Mouse (Mus musculus) heart, embryonic 12.5 days (tissue): ENCODE results near the gene Spint5. TPM values are rescaled to one million over a fixed set of nuclear protein-coding genes. Genes with fewer than 3 reads are reported as not detected.
A peak's percentile ranks its signal among the peaks of the same experiment; 100 is the strongest.

ENCODE experiments used
- ATAC-seq: fragments of 200-750 bp; cut with Nextera tagmentation; 2 replicates; pipeline ENCODE4 v1.8.0; 2017; ENCODE audit warnings: moderate TSS enrichment, moderate library complexity; ENCODE audit not compliant: insufficient number of reproducible peaks, low FRiP score
- H3K27ac ChIP-seq: fragments of 300-500 bp; sonication (generic); 2 replicates; pipeline ENCODE4 v1.5.1; 2016; ENCODE audit warnings: mild to moderate bottlenecking, moderate library complexity; ENCODE audit not compliant: poor library complexity, severe bottlenecking
- H3K27me3 ChIP-seq: fragments of 300-500 bp; sonication (generic); replicated peaks from 2 replicates; pipeline ENCODE4 v1.6.1; 2016; ENCODE audit warnings: mild to moderate bottlenecking, moderate library complexity
- H3K36me3 ChIP-seq: fragments of 300-500 bp; sonication (generic); 2 replicates; pipeline ENCODE4 v1.6.1; 2016; ENCODE audit warnings: mild to moderate bottlenecking, moderate library complexity
- H3K4me1 ChIP-seq: fragments of 300-500 bp; sonication (generic); replicated peaks from 2 replicates; pipeline ENCODE4 v1.6.1; 2016; ENCODE audit warnings: mild to moderate bottlenecking
- H3K4me2 ChIP-seq: fragments of 300-500 bp; sonication (generic); 2 replicates; pipeline ENCODE4 v1.6.1; 2016; ENCODE audit warnings: mild to moderate bottlenecking, moderate library complexity
- H3K4me3 ChIP-seq: fragments of 300-500 bp; sonication (generic); 2 replicates; pipeline ENCODE4 v1.5.1; 2016; ENCODE audit warnings: mild to moderate bottlenecking
- H3K9ac ChIP-seq: fragments of 300-500 bp; sonication (generic); 2 replicates; pipeline ENCODE4 v1.6.1; 2016; ENCODE audit warnings: mild to moderate bottlenecking, moderate library complexity
- H3K9me3 ChIP-seq: fragments of 300-500 bp; sonication (generic); replicated peaks from 2 replicates; pipeline ENCODE4 v1.6.1; 2016; ENCODE audit warnings: mild to moderate bottlenecking, moderate library complexity
- WGBS: fragments of 180-500 bp; shearing (Covaris S2); methylation state at CpG from one replicate; pipeline ENCODE4 v1.1.7; 2016; 5-methylcytosine and 5-hydroxymethylcytosine counted together
- polyA plus RNA-seq: library from polyadenylated mRNA; unstranded; fragments of >200 nt; fragmentation: Nextera tagmentation; extraction: Ambion mirVana; gene quantifications from 2 replicates; pipeline ENCODE4 v1.2.1, GENCODE M21; 2016

Gene Spint5
- polyA plus RNA-seq, 1 experiment from 2014 or later, result not detected

DNA sequence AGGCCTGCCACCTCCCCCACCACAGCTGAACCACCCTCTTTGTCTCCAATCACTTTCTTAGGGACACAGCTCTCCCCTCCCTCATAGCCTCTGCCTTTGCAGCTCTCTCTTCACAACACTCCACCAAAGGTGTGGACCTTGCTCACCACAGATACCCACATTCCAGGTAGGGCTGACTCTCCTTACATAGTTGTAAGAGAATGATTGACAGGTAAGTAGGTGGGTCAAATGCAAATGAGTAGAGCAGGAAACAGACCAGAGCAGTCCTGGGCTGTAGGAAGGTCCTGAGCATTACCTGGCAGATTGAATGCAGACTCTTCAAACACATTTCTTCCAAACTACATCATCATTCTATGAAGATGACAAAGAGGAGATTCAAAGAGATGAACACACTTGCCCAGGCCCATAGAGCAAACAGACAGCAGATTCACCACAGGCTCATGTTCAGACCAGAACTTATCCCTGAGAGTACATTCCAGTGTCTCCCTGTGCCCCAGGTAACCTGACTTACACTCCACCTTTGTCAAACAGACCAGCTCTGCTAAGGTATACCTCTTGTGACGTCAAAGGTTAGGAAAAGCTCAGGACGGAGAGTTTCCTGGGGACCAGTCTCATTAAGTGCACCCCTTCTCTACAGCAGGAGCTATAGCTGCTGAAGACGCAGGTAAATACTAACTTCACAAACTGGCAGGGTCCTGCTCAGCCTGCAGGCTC is 22.4 kb downstream of the Spint5 start:
- Histone ChIP-seq H3K36me3 (no peaks in the 10 kb centered on the region), H3K4me3 (no peak overlapping the region), H3K4me1 (no peaks in the 10 kb centered on the region), H3K9me3 (no peaks in the 10 kb centered on the region), H3K27me3 (0 out of 2 replicates have a peak, but pooled peaks cover 3% of the 10 kb centered on the region), H3K27ac (no peak overlapping the region), H3K9ac (no peak overlapping the region), H3K4me2 (no peak overlapping the region)
- 63% methylated on average over 3 of the region's 3 CpGs for WGBS
- no peak for ATAC-seq

DNA sequence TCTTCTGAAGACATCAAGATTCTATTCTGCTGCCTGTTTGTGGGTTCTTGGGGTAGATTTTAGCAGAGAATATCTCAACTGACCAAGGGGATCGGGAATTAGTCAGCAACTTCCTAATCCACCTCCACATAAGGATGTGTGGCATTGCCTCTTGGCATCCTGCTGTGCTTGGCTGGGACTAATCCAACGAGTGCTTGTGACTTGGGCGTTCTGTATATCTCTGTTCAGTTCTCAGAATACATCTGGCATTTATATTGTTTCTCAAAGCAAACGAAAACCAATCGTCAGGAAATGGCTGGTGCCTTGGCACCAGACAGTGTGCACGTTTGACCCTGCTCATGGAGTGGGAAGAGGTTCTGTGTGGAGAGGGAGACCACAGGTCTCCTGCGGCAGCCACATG is 24.8 kb downstream of the Spint5 start:
- Histone ChIP-seq H3K9ac (no peak overlapping the region), H3K27ac (no peak overlapping the region), H3K27me3 (0 out of 2 replicates have a peak, but pooled peaks cover 3% of the 10 kb centered on the region), H3K36me3 (no peaks in the 10 kb centered on the region), H3K4me3 (no peak overlapping the region), H3K4me1 (peaks cover under 1% of the 10 kb centered on the region; the same call in 1 of the 2 replicates), H3K9me3 (no peaks in the 10 kb centered on the region), H3K4me2 (no peak overlapping the region)
- 54% methylated on average over 7 of the region's 7 CpGs for WGBS
- no peak for ATAC-seq

DNA sequence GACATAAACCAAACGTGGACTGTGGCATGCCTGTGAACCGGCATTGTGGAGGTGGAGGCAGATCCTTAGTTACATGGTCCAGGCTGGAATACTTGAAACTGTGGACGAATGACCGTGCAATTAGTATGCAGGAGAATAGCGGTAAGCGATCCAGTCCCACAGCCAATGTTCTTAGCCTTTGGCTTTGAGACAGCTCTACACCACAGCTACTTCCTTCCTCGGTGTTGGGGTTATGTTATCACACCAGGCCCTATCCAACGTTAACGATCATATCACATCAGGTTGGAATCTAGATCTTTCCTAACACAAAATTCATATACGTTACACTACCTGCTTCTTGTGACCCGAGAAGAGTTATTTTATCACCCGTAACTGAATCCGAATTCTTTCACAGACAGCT is 29.9 kb downstream of the Spint5 start:
- Histone ChIP-seq H3K36me3 (peaks cover 24% of the 10 kb centered on the region), H3K4me1 (peaks cover 27% of the 10 kb centered on the region), H3K9ac (peak overlapping the region; percentile 98), H3K4me2 (peak overlapping the region; percentile 93), H3K4me3 (peak overlapping the region; percentile 97), H3K27ac (no peak overlapping the region), H3K27me3 (no peaks in the 10 kb centered on the region), H3K9me3 (no peaks in the 10 kb centered on the region)
- no peak for ATAC-seq
- 64% methylated on average over 13 of the region's 13 CpGs for whole genome bisulfite sequencing

DNA sequence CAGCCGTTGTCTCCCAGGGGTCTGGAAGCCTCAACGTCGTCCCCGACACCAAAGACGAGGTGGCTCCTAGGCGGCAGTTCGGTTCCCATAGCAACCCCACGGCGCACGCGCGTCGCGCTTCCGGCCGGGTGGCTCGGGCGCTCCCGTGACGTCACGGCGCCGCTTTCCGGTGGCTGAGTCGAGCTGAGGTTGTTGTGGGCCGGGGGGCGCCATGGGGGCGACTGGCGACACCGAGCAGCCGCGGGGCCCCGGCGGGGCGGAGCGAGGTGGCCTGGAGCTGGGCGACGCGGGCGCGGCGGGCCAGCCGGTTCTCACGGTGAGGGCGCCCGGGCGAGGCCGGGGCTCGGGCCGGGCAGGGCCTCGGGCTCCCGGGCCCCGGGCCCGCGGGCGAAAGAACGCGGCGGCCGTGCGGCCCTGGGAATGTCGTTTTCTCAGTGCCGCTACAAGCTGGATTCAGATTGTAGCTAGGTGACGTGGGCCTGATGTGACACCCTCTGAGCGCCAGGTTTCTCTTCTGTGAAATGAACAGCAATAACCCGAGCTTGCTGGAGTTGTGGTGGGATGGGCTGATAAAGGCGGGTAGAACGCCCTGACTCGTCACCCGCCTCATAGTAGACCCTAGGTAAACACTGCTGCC is 30.9 kb downstream of the Spint5 start, which contains the start of the genes Wfdc3 and Dnttip1:
Wfdc3 (minus strand) TSS at position 89 of the 637 bp plus-strand sequence.
Dnttip1 (plus strand) TSS at position 141 of the 637 bp plus-strand sequence.
- Histone ChIP-seq H3K27me3 (no peaks in the 10 kb centered on the region), H3K9ac (peak within 1 kb of the TSS; percentile 98), H3K36me3 (peaks cover 34% of the 10 kb centered on the region), H3K27ac (peak within 1 kb of the TSS; percentile 84), H3K4me3 (peak within 1 kb of the TSS; percentile 97), H3K4me1 (peaks cover 27% of the 10 kb centered on the region), H3K4me2 (peak within 1 kb of the TSS; percentile 93), H3K9me3 (no peaks in the 10 kb centered on the region)
- peak; percentile 94 for ATAC-seq
- WGBS, result under 1% methylated on average over 70 of the region's 70 CpGs

DNA sequence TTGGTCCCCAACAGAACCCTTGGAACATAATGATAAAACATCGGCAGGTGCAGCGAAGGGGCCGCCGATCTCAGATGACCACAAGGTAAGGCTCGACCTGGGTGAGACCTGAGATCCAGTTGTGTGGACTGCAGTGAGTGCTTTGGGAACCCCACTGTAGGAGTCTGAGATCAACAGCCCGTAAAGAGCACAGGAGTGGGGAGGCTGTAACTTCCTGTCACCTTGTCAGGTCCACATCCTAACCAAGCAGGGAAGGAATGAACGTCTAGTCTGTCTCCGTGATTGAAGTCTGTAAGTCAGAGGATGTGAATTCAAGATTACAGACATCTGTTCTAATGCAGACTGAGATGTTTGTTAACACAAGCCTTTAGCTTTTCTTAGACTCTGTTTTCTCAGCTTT is 31.6 kb downstream of the Spint5 start:
- Histone ChIP-seq H3K36me3 (peaks cover 41% of the 10 kb centered on the region), H3K9me3 (no peaks in the 10 kb centered on the region), H3K4me1 (peaks cover 27% of the 10 kb centered on the region), H3K27me3 (no peaks in the 10 kb centered on the region), H3K4me2 (peak overlapping the region; percentile 93), H3K27ac (peak overlapping the region; percentile 84), H3K4me3 (peak overlapping the region; percentile 97), H3K9ac (peak overlapping the region; percentile 98)
- WGBS, result 32% methylated on average over 8 of the region's 8 CpGs
- no peak for ATAC-seq

DNA sequence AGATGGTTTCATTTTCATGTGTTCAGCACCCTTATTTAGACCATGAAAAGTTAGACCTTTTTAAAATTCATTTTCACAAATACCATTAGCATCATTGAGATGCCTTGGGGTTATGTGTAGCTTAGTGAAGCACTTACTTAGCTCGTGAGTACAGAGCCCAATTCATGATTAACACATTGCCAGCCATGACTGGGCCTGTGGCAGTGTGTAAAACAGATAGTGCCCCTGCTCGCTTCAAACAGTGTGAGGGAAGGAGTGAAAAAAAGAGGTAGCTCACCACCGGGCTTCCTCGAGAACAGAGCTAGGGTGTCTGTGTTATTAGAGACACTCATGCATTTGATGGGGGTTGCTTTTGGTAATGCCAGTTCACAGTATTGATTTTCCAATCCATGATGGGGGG is 33.1 kb downstream of the Spint5 start:
- 79% methylated on average over 4 of the region's 4 CpGs for WGBS
- Histone ChIP-seq H3K4me2 (no peak overlapping the region), H3K9ac (no peak overlapping the region), H3K4me1 (peaks cover 27% of the 10 kb centered on the region), H3K27me3 (no peaks in the 10 kb centered on the region), H3K4me3 (no peak overlapping the region), H3K27ac (no peak overlapping the region), H3K36me3 (peaks cover 55% of the 10 kb centered on the region), H3K9me3 (no peaks in the 10 kb centered on the region)
- no peak for ATAC-seq

DNA sequence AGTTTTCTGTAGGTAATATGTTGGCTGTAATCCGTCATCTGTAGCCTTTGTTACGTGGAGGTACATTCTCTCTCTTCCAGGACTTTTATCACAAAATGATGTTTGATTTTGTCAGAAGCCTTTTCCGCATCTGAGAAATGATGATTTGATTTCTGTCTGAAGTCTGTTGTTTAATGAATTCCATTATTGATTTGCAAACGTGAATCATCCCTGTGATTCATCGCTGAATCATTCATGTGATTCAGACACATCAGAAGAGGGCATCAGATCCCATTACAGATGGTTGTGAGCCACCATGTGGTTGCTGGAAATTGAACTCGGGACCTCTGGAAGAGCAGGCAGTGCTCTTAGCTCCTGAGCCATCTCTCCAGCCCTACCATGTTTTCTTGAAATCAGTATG is 33.9 kb downstream of the Spint5 start:
- Histone ChIP-seq H3K4me1 (peaks cover 32% of the 10 kb centered on the region), H3K4me3 (no peak overlapping the region), H3K4me2 (no peak overlapping the region), H3K27me3 (no peaks in the 10 kb centered on the region), H3K9ac (no peak overlapping the region), H3K9me3 (no peaks in the 10 kb centered on the region), H3K27ac (no peak overlapping the region), H3K36me3 (peaks cover 63% of the 10 kb centered on the region)
- 89% methylated on average over 6 of the region's 6 CpGs for WGBS
- ATAC-seq, result no peak

DNA sequence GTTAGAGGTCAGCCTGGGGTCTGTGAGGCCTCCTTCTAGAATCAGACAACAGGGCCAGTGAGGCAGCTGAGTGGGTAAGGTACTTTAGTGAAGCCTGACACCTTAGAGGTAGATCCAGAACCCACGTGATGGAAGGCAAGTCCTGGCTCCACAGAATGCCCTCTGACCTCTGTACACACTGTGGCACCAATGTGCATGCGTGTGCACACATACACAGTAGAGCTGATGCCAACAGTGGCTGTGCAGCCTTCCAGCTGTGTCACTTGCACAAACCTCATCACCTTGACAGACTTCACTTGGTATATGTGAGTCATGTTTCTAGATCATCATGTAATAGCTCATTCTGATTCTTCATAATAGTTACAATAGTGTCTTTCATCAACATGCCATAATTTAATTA is 37.3 kb downstream of the Spint5 start:
- H3K27ac ChIP-seq, result no peak overlapping the region
- H3K4me1 ChIP-seq, result peaks cover 37% of the 10 kb centered on the region
- no peaks in the 10 kb centered on the region for H3K9me3 ChIP-seq
- H3K4me2 ChIP-seq, result no peak overlapping the region
- no peaks in the 10 kb centered on the region for H3K27me3 ChIP-seq
- peaks cover 96% of the 10 kb centered on the region for H3K36me3 ChIP-seq
- WGBS, result 94% methylated on average over 2 of the region's 2 CpGs
- H3K4me3 ChIP-seq, result no peak overlapping the region
- no peak overlapping the region for H3K9ac ChIP-seq
- no peak for ATAC-seq

DNA sequence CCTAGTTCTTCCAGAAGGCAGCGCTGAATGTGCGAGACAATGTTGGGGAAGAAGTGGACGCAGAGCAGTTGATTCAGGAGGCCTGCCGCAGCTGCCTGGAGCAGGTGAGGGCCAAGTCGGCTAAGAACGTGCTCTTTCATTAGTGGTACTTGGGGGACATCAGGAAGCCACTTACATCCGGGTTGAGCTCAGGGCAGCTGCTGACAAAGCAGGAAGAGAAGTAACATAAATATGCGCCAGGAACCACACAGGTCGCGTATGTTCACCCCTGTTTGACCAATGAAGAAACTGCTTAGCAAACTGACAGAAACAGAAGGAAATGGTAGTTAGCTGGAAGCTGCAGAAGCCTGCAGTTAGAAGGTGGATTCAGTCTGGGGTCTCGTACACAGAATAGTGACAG is 39.0 kb downstream of the Spint5 start:
- H3K4me3 ChIP-seq, result no peak overlapping the region
- H3K36me3 ChIP-seq, result peaks cover 97% of the 10 kb centered on the region
- H3K27me3 ChIP-seq, result no peaks in the 10 kb centered on the region
- H3K9me3 ChIP-seq, result no peaks in the 10 kb centered on the region
- peak overlapping the region; percentile 28 for H3K9ac ChIP-seq
- 79% methylated on average over 11 of the region's 11 CpGs for whole genome bisulfite sequencing
- ATAC-seq, result no peak
- no peak overlapping the region for H3K4me2 ChIP-seq
- H3K4me1 ChIP-seq, result peaks cover 25% of the 10 kb centered on the region
- H3K27ac ChIP-seq, result peak overlapping the region; percentile 94

DNA sequence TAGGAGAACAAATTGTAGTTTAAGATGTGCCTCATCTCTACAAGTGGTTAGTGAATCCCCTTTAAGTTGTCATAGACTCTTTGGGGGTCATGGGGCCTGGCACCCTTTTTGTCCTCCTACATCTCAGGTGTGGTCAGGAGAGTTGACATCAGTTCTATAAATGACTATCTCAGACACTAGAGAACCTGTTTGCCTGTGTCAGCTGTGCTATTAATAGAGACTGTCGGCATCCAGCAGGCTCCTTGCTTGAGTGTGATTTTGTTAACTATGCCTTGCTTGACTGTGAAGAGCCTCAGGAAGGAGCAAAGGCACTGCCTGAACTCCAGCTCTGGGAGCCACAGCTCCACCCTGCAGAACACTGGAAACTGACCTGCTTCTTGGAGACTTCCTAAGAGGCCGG is 39.7 kb downstream of the Spint5 start:
- Histone ChIP-seq H3K4me3 (no peak overlapping the region), H3K27ac (peak overlapping the region; percentile 94), H3K9me3 (no peaks in the 10 kb centered on the region), H3K4me1 (peaks cover 25% of the 10 kb centered on the region), H3K4me2 (peak overlapping the region; percentile 31), H3K27me3 (no peaks in the 10 kb centered on the region), H3K9ac (peak overlapping the region; percentile 48; the same call in 1 of the 2 replicates), H3K36me3 (peaks cover 99% of the 10 kb centered on the region)
- 56% methylated on average over 2 of the region's 2 CpGs for WGBS
- peak; percentile 62; the same call in 1 of the 2 replicates for ATAC-seq

DNA sequence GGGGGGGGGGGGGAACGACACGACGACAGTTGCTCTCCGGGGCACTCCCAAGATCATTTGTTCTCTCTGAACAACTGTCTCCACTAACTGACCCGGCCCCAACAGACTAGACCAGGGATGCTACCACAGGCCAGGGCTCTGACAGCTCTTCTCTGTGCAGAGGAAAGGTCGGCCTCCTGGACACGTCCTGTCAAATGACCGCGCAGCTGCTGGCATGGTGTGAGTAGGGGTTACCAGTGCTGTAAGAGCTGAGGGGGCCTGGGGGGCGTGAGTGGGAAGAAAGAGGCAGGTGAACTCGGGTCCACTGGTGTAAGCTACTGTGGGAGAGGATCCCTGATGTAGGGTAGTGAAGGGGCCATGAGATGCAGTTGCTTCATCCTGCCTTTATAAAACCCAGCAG is 42.7 kb downstream of the Spint5 start:
- ATAC-seq, result no peak
- no peak overlapping the region for H3K4me3 ChIP-seq
- peaks cover 40% of the 10 kb centered on the region for H3K4me1 ChIP-seq
- peaks cover 99% of the 10 kb centered on the region for H3K36me3 ChIP-seq
- H3K27me3 ChIP-seq, result no peaks in the 10 kb centered on the region
- H3K4me2 ChIP-seq, result no peak overlapping the region
- no peak overlapping the region for H3K9ac ChIP-seq
- H3K9me3 ChIP-seq, result no peaks in the 10 kb centered on the region
- WGBS, result 90% methylated on average over 11 of the region's 11 CpGs
- no peak overlapping the region for H3K27ac ChIP-seq
